Mouse (Mus musculus) megakaryocyte, embryonic 14.5 days (primary cell): ENCODE measurements around the gene Hyal1. TPM values are rescaled to one million over a fixed set of nuclear protein-coding genes. Genes with fewer than 3 reads are reported as not detected.
A peak's percentile ranks its signal among the peaks of the same experiment; 100 is the strongest.
"Not testable (repeated sequence)": the region's sequence is repeated elsewhere in the genome, so short reads cannot be mapped to it uniquely, and the experiment has no call there.

Source experiments
- H3K27me3 ChIP-seq: replicated peaks from 2 replicates; pipeline ENCODE3; 2012; ENCODE audit warnings: inconsistent platforms
- H3K36me3 ChIP-seq: replicated peaks from 2 replicates; pipeline ENCODE3; 2012; ENCODE audit warnings: low read length, inconsistent platforms, mixed read lengths
- H3K4me1 ChIP-seq: 2 replicates; pipeline ENCODE4 v1.6.1; 2012; ENCODE audit warnings: inconsistent platforms
- H3K4me3 ChIP-seq: replicated peaks from 2 replicates; pipeline ENCODE3; 2012; ENCODE audit warnings: moderate library complexity, mild to moderate bottlenecking, inconsistent platforms
- H3K9me3 ChIP-seq: 2 replicates; pipeline ENCODE4 v1.6.1; 2012; ENCODE audit warnings: inconsistent platforms
- FLI1 ChIP-seq: IDR thresholded peaks from 2 replicates; pipeline ENCODE4 v1.6.1; 2012; ENCODE audit warnings: low read length, inconsistent platforms, mixed read lengths
- GATA1 ChIP-seq: IDR thresholded peaks from 3 replicates; pipeline ENCODE4 v1.6.1; 2012; ENCODE audit warnings: mixed read lengths, low read length, inconsistent platforms, borderline replicate concordance
- polyA plus RNA-seq: library from polyadenylated mRNA; stranded (reverse); fragments of >175 nt; gene quantifications from 2 replicates; pipeline ENCODE4 v1.2.3, GENCODE M21; 2012; ENCODE audit warnings: low replicate concordance; ENCODE audit not compliant: insufficient read depth

The Hyal1 gene
- polyA plus RNA-seq, 1 experiment, result 2.6 TPM

- no peak overlapping the region for H3K4me3 ChIP-seq
- no peaks in the 10 kb centered on the region for H3K9me3 ChIP-seq
- TF ChIP-seq FLI1 (no peak), GATA1 (no peak)
- H3K27me3 ChIP-seq, result no peaks in the 10 kb centered on the region
- peaks cover 66% of the 10 kb centered on the region for H3K4me1 ChIP-seq
- peaks cover 44% of the 10 kb centered on the region for H3K36me3 ChIP-seq
Observed at GRCm38 (mm10) chr9:107570845-107571244, 5.9 kb upstream of the Hyal1 start.

GRCm38 (mm10) chr9:107571534-107572326 lies 5.0 kb upstream of the Hyal1 start:
- peaks cover 64% of the 10 kb centered on the region for H3K4me1 ChIP-seq
- no peaks in the 10 kb centered on the region for H3K9me3 ChIP-seq
- no peak overlapping the region for H3K4me3 ChIP-seq
- TF ChIP-seq FLI1 (no peak), GATA1 (no peak)
- peaks cover 37% of the 10 kb centered on the region for H3K36me3 ChIP-seq
- no peaks in the 10 kb centered on the region for H3K27me3 ChIP-seq

GRCm38 (mm10) chr9:107572327-107572662 lies 4.4 kb upstream of the Hyal1 start:
- no peak overlapping the region for H3K4me3 ChIP-seq
- H3K4me1 ChIP-seq, result peaks cover 64% of the 10 kb centered on the region
- H3K36me3 ChIP-seq, result peaks cover 34% of the 10 kb centered on the region
- no peaks in the 10 kb centered on the region for H3K27me3 ChIP-seq
- no peaks in the 10 kb centered on the region for H3K9me3 ChIP-seq
- TF ChIP-seq GATA1, result no peak
- TF ChIP-seq FLI1, result no peak

- peaks cover 63% of the 10 kb centered on the region for H3K4me1 ChIP-seq
- H3K4me3 ChIP-seq, H3K27me3 ChIP-seq, H3K9me3 ChIP-seq: not testable (repeated sequence)
- H3K36me3 ChIP-seq, result peaks cover 39% of the 10 kb centered on the region
Observed at GRCm38 (mm10) chr9:107573774-107574173, 3.0 kb upstream of the Hyal1 start.

- H3K4me3 ChIP-seq, result no peak overlapping the region
- TF ChIP-seq FLI1 (no peak), GATA1 (no peak)
- no peaks in the 10 kb centered on the region for H3K27me3 ChIP-seq
- no peaks in the 10 kb centered on the region for H3K9me3 ChIP-seq
- H3K4me1 ChIP-seq, result peaks cover 66% of the 10 kb centered on the region
- H3K36me3 ChIP-seq, result peaks cover 32% of the 10 kb centered on the region
Observed at GRCm38 (mm10) chr9:107575579-107576356, 959 bp upstream of the Hyal1 start.

GRCm38 (mm10) chr9:107577871-107578270 lies 1.1 kb downstream of the Hyal1 start:
- Histone ChIP-seq H3K27me3 (no peaks in the 10 kb centered on the region), H3K4me3 (peak overlapping the region; percentile 66), H3K36me3 (peaks cover 19% of the 10 kb centered on the region), H3K9me3 (no peaks in the 10 kb centered on the region), H3K4me1 (peaks cover 70% of the 10 kb centered on the region)
- TF ChIP-seq FLI1, result no peak
- TF ChIP-seq GATA1, result no peak

GRCm38 (mm10) chr9:107578587-107578986 lies 1.9 kb downstream of the Hyal1 start, which contains the start of gene Naa80:
Gene Naa80 (plus strand): TSS chr9:107578887.
- no peaks in the 10 kb centered on the region for H3K27me3 ChIP-seq
- peaks cover 21% of the 10 kb centered on the region for H3K36me3 ChIP-seq
- TF ChIP-seq GATA1, result no peak
- peaks cover 75% of the 10 kb centered on the region for H3K4me1 ChIP-seq
- H3K9me3 ChIP-seq, result no peaks in the 10 kb centered on the region
- H3K4me3 ChIP-seq, result peak within 1 kb of the TSS; percentile 76

- no peaks in the 10 kb centered on the region for H3K27me3 ChIP-seq
- no peak for TF ChIP-seq FLI1
- TF ChIP-seq GATA1, result no peak
- H3K36me3 ChIP-seq, result peaks cover 27% of the 10 kb centered on the region
- peak overlapping the region; percentile 76 for H3K4me3 ChIP-seq
- peaks cover 79% of the 10 kb centered on the region for H3K4me1 ChIP-seq
- no peaks in the 10 kb centered on the region for H3K9me3 ChIP-seq
Observed at GRCm38 (mm10) chr9:107579023-107579900, 2.5 kb downstream of the Hyal1 start.

- peaks cover 39% of the 10 kb centered on the region for H3K36me3 ChIP-seq
- peak within 1 kb of the TSS; percentile 100 for H3K4me3 ChIP-seq
- no peaks in the 10 kb centered on the region for H3K9me3 ChIP-seq
- TF ChIP-seq GATA1, result no peak
- no peaks in the 10 kb centered on the region for H3K27me3 ChIP-seq
- H3K4me1 ChIP-seq, result peaks cover 80% of the 10 kb centered on the region
Observed at GRCm38 (mm10) chr9:107580501-107581317, 4.0 kb downstream of the Hyal1 start, which contains the start of gene Hyal3. Gene Hyal3 (plus strand): TSS chr9:107580818.
